Mouse (Mus musculus): ENCODE measurements at regions not wholly inside any gene's neighbourhood (a gene's known extent, or its start where the extent isn't known, plus 50 kb on each side); places are given as distances from the start of the nearest gene placed in this dataset.

DNA sequence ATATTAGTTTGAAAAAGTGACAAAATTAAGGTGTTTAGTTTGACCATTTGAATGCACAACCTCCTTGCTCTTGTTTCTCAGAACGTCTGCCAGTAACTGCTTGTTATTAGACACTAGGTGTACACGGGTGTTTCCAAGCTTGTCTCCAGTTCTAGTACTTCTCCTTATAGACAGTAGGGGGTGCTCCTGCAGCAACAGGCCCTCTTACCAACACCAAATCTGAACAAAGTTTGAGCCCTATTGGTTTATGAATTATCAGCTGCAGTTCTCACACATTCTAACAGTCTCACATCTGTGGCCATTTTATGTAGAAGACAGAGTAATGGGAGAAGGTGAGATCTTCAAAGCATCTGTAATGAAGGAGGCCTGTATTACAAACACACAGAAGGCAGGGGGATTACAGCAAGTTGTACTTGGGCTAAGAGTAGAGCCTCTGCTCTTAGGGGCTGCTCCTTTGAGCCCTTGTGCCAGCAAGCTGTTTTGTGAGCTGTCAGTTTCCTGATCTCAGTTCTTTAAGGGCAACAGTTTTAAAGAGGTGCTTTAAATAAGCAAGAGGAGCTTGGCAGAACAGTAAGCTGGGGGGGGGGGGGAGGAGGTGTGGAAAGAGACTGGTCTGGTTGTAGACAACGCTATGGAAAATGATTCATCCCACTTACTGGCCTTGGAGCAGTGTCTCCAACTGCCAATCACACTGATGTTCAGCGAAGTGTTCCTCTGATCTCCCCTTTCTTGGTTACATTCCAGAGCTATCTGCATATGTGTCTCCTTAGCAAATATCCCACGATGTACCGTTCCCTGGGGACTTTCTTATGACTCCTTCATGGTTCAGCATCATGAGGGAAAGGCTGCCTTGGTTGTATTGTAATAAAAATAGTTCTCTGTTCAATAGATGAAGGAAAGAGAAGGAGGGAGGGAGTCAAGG is 71.3 kb upstream of the Cep162 start:
- DNase-seq = peak in 1 of 2 experiments; percentile 16

DNA sequence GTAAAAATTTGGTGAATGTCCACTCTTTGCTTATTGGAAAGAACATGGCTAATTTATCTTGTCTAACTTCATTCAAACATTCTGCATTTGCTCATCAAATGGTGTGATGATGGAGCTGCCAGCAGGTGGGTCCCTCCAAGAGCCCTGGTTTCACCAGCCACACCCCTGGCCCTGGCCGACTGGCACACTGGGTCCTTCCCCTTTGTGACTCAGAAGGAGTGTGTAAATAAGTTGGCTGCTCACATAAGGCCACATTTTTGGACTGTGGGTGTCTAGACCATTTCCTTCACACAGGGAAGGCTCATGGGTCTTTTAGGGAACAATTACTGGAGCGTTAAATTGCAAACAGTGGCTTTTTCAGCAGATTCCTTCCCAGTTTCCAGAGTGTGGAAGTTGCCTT is 68.4 kb upstream of the Cep162 start:
- no peak for DNase-seq

DNA sequence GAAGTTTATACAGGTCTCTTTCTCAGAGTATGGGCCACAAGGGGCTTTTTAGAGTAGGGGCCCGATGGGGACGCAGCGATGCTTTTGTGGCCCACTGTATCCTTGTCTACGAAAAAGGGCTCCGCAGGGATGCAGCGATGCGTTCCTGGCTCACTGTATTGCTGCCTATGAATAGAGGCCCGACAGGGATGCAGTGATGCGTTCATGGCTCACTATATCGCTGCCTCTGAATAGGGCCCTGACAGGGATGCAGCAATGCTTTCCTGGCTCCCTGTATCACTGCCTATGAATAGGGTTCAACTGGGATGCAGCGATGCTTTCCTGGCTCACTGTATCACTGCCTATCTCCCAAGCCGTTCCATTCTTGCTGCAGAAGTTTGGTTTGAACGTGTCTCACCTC is 65.4 kb upstream of the Cep162 start:
- no peak for DNase-seq

DNA sequence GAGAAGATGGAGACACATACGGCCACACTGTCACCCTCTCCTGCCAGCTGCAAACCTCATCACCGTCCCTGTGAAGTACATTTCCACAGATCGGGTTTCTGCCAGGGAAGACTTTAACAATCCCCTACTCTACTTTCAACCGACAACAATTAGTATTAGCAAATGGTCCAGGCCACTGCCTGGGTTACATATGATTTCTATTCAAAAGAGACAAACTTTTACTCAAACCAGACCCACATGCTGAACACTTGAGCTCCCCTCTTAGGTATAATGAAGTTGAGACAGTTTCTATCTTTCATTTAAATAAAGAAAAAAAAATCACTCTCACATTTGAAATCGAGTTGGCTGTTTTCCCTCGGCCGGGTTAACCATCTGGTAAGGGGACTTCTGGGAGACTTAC is 63.4 kb upstream of the Cep162 start:
- peak; percentile 23 to 27 for DNase-seq

DNA sequence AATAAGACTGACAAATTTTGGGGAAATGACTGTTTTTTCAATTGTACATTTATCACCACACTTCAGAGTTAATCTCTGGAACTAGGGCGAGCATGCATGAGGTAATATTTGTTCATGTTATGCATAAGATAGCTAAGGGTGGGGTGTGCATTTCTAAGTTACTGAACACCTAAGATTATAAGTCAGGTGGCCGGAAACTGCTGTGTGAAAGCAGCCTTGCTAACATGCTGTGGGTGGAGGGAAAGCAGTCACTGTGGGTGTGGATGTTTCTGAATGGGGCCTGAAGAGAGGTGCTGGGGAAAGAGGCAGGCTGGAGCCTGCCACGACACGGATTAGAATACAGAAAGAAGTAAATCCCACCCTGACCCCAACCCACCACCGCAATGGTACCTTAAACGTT is 54.8 kb upstream of the Cep162 start:
- no peak for DNase-seq

Measured in cerebellum, postnatal 10 days (tissue).